Mouse (Mus musculus) forebrain, embryonic 12.5 days (tissue): ENCODE measurements around the gene Tgm5. TPM values are rescaled to one million over a fixed set of nuclear protein-coding genes. Genes with fewer than 3 reads are reported as not detected.
"Not testable (repeated sequence)": the region's sequence is repeated elsewhere in the genome, so short reads cannot be mapped to it uniquely, and the experiment has no call there.

Source experiments
- ATAC-seq: fragments of 200-750 bp; cut with Nextera tagmentation; 2 replicates; pipeline ENCODE4 v1.8.0; 2017; ENCODE audit warnings: moderate TSS enrichment; ENCODE audit not compliant: low FRiP score
- H3K27ac ChIP-seq: fragments of 300-500 bp; sonication (generic); 2 replicates; pipeline ENCODE4 v1.5.1; 2016; ENCODE audit warnings: mild to moderate bottlenecking
- H3K27me3 ChIP-seq: fragments of 300-500 bp; sonication (generic); 2 replicates; pipeline ENCODE4 v1.6.1; 2016; ENCODE audit warnings: mild to moderate bottlenecking
- H3K36me3 ChIP-seq: fragments of 300-500 bp; sonication (generic); replicated peaks from 2 replicates; pipeline ENCODE4 v1.6.1; 2016; ENCODE audit warnings: mild to moderate bottlenecking
- H3K4me1 ChIP-seq: fragments of 300-500 bp; sonication (generic); 2 replicates; pipeline ENCODE4 v1.6.1; 2016
- H3K4me2 ChIP-seq: fragments of 300-500 bp; sonication (generic); 2 replicates; pipeline ENCODE4 v1.6.1; 2016; ENCODE audit warnings: mild to moderate bottlenecking, moderate library complexity
- H3K4me3 ChIP-seq: fragments of 300-500 bp; sonication (generic); replicated peaks from 2 replicates; pipeline ENCODE4 v1.5.1; 2016; ENCODE audit warnings: mild to moderate bottlenecking
- H3K9ac ChIP-seq: fragments of 300-500 bp; sonication (generic); 2 replicates; pipeline ENCODE4 v1.6.1; 2016; ENCODE audit warnings: mild to moderate bottlenecking
- H3K9me3 ChIP-seq: fragments of 300-500 bp; sonication (generic); 2 replicates; pipeline ENCODE4 v1.6.1; 2016
- WGBS: fragments of 180-500 bp; shearing (Covaris S2); methylation state at CpG from one replicate; pipeline ENCODE4 v1.1.7; 2016; 5-methylcytosine and 5-hydroxymethylcytosine counted together
- polyA plus RNA-seq: library from polyadenylated mRNA; unstranded; fragments of >200 nt; fragmentation: Nextera tagmentation; extraction: Ambion mirVana; gene quantifications from 2 replicates; pipeline ENCODE4 v1.2.1, GENCODE M21; 2016

Tgm5 gene
- polyA plus RNA-seq, 1 experiment from 2014 or later, result not detected

DNA sequence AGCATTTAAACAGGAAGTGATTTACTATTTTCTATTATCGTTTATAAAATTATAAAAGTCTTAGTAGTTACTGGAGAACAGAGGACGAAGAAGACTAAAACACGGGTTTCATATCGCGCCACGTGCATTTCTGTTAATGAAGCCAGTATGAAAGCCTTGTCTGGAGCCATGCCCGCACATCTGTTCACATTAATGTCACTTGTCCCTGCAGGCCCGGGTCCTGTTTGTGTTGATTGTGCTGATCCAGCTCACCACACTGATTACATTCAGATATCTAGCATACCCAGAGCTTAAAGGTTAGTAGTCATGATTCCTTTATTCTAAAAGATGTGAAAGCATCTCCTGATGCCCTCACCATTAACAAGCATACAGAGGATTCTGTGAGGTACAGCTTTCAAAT lies 86.8 kb downstream of the Tgm5 start:
- Histone ChIP-seq H3K27ac (no peak overlapping the region), H3K27me3 (no peaks in the 10 kb centered on the region), H3K4me1 (no peaks in the 10 kb centered on the region), H3K36me3 (no peaks in the 10 kb centered on the region), H3K4me2 (no peak overlapping the region), H3K9me3 (no peaks in the 10 kb centered on the region), H3K4me3 (no peak overlapping the region), H3K9ac (no peak overlapping the region)
- ATAC-seq, result no peak
- WGBS, result 91% methylated on average over 8 of the region's 8 CpGs

DNA sequence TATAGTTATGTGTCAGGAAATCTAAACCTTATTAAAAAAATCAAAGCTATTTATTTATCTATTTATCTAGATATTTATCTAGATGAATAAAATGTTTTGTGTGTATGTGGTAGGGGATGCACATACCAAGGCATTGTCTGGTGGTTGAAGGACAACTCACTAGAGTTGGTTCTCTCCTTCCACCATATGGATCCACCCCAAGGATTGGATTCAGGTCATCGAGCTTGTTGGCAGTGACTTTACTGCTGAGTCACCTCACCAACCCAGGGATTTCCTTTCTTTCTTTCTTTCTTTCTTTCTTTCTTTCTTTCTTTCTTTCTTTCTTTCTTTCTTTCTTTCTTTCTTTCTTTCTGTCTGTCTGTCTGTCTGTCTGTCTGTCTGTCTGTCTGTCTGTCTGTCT lies 89.0 kb downstream of the Tgm5 start:
- not testable (repeated sequence) for H3K4me3 ChIP-seq, H3K4me1 ChIP-seq, H3K27ac ChIP-seq, H3K9ac ChIP-seq, H3K4me2 ChIP-seq, H3K36me3 ChIP-seq, H3K9me3 ChIP-seq, ATAC-seq, H3K27me3 ChIP-seq
- 74% methylated on average over 1 of the region's 1 CpGs for WGBS

Other genes with a start within 250 kb of the Tgm5 start
- 9.9 and 10.2 TPM in 2 replicates for gene Cdan1, start 235.7 kb downstream of the Tgm5 start, polyA plus RNA-seq
- gene Ttbk2, start 235.2 kb downstream of the Tgm5 start, polyA plus RNA-seq, result 12.3 and 12.6 TPM in 2 replicates
- gene Ubr1, start 115.1 kb downstream of the Tgm5 start, polyA plus RNA-seq, result 27.4 and 31.7 TPM in 2 replicates
- 5.5 and 5.6 TPM in 2 replicates for gene Tmem62, start 108.8 kb downstream of the Tgm5 start, polyA plus RNA-seq
- 44.9 and 47.7 TPM in 2 replicates for gene Ccndbp1, start 77.4 kb downstream of the Tgm5 start, polyA plus RNA-seq
- 3.9 and 4.4 TPM in 2 replicates for gene Epb42, start 48.8 kb downstream of the Tgm5 start, polyA plus RNA-seq
- gene Tgm7, start 24.0 kb upstream of the Tgm5 start, polyA plus RNA-seq, result not detected in 2 replicates
- gene Adal, start 54.6 kb upstream of the Tgm5 start, polyA plus RNA-seq, result 25.7 and 33.3 TPM in 2 replicates
- gene Lcmt2, start 54.8 kb upstream of the Tgm5 start, polyA plus RNA-seq, result 21.7 and 26.6 TPM in 2 replicates
- gene Tubgcp4, start 84.8 kb upstream of the Tgm5 start, polyA plus RNA-seq, result 82.9 and 83.1 TPM in 2 replicates
- 14.4 and 16.2 TPM in 2 replicates for gene Zscan29, start 85.3 kb upstream of the Tgm5 start, polyA plus RNA-seq
- 216 and 229 TPM in 2 replicates for gene Trp53bp1, start 185.6 kb upstream of the Tgm5 start, polyA plus RNA-seq
- 9.3 and 12.7 TPM in 2 replicates for gene Map1a, start 203.8 kb upstream of the Tgm5 start, polyA plus RNA-seq